Mouse (Mus musculus) thymus, adult 18-20 months (tissue): ENCODE measurements around the gene Hagh.

Experiments
- DNase-seq, 2 experiments: peaks; one replicate each; pipeline ENCODE4 v3.0.0; 2022; ENCODE audit warnings: mixed read lengths in 2 of 2

The Hagh gene

DNA sequence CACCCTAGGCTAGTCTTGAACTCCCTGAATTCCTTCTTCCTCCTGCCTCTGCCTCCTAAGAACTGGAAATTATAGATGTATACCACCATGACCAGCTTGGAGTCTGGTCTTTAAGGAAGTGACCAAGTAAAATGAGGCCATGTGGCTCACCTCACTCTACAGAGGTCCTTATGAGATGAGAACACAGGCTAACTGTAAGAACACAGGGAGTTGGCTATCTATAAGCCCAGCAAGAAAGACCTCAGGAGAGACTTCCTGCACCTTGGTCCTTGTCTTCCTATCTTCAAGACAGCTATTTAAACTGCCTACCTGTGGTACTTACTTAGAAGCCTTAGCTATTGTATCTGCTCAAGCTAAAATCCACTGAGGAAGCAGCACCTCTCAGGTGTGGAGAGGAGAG lies 74.0 kb downstream of the Hagh start:
- no peak for DNase-seq
